Mouse (Mus musculus) megakaryocyte, adult 5-6 weeks (primary cell): ENCODE results near the gene Ddx58. TPM values are rescaled to one million over a fixed set of nuclear protein-coding genes. Genes with fewer than 3 reads are reported as not detected.

Experiments used
- ATAC-seq: 2 replicates; pipeline ENCODE4 v1.8.0; 2016; ENCODE audit warnings: mild to moderate bottlenecking, inconsistent platforms; ENCODE audit not compliant: poor library complexity, severe bottlenecking
- total RNA-seq, 2 experiments: library from RNA; stranded (forward) in 1 of 2; stranded (reverse) in 1 of 2; fragments of 153-499, 151-499 nt in 1 of 2; fragments of 221-1000, 200-1000 nt in 1 of 2; gene quantifications; 2 replicates each; pipeline versions ENCODE4 v1.2.3 to v1.2.4; 2015 to 2017

Ddx58 gene
- total RNA-seq, 2 experiments from 2014 or later = 27.7 to 32.6 TPM

- ATAC-seq = no peak
These were observed 2.8 kb downstream of the Ddx58 start for GRCm38 (mm10) chr4:40236829-40237228.

- no peak for ATAC-seq
These were observed 5.4 kb downstream of the Ddx58 start for GRCm38 (mm10) chr4:40234256-40234655.

GRCm38 (mm10) chr4:40233062-40233664 lies 6.5 kb downstream of the Ddx58 start:
- no peak for ATAC-seq

GRCm38 (mm10) chr4:40229723-40230122 lies 9.9 kb downstream of the Ddx58 start:
- peak; percentile 77 for ATAC-seq

GRCm38 (mm10) chr4:40227886-40228285 lies 11.7 kb downstream of the Ddx58 start:
- ATAC-seq = no peak

GRCm38 (mm10) chr4:40227131-40227530 lies 12.5 kb downstream of the Ddx58 start:
- no peak for ATAC-seq

GRCm38 (mm10) chr4:40226095-40226494 lies 13.5 kb downstream of the Ddx58 start:
- no peak for ATAC-seq

- ATAC-seq = no peak
These were observed 17.6 kb downstream of the Ddx58 start for GRCm38 (mm10) chr4:40221876-40222585.

- no peak for ATAC-seq
These were observed 18.4 kb downstream of the Ddx58 start for GRCm38 (mm10) chr4:40221004-40221760.

- ATAC-seq = no peak
These were observed 19.2 kb downstream of the Ddx58 start for GRCm38 (mm10) chr4:40220437-40220836.

- peak; percentile 62 for ATAC-seq
These were observed 21.2 kb downstream of the Ddx58 start for GRCm38 (mm10) chr4:40218382-40218781.

- no peak for ATAC-seq
These were observed 21.7 kb downstream of the Ddx58 start for GRCm38 (mm10) chr4:40217910-40218309.

GRCm38 (mm10) chr4:40212177-40212576 lies 27.5 kb downstream of the Ddx58 start:
- ATAC-seq = no peak

- ATAC-seq = no peak
These were observed 31.9 kb downstream of the Ddx58 start for GRCm38 (mm10) chr4:40207701-40208100.

- ATAC-seq = peak; percentile 59
These were observed 34.3 kb downstream of the Ddx58 start for GRCm38 (mm10) chr4:40205231-40205903.

- ATAC-seq = no peak
These were observed 35.3 kb downstream of the Ddx58 start for GRCm38 (mm10) chr4:40204374-40204773.

- peak; percentile 89 for ATAC-seq
These were observed 37.4 kb downstream of the Ddx58 start for GRCm38 (mm10) chr4:40202205-40202604.

GRCm38 (mm10) chr4:40195336-40195735 lies 44.3 kb downstream of the Ddx58 start:
- no peak for ATAC-seq

- no peak for ATAC-seq
These were observed 46.2 kb downstream of the Ddx58 start for GRCm38 (mm10) chr4:40193461-40193860.

- ATAC-seq = no peak
These were observed 47.4 kb downstream of the Ddx58 start for GRCm38 (mm10) chr4:40192246-40192645.

- no peak for ATAC-seq
These were observed 51.7 kb downstream of the Ddx58 start for GRCm38 (mm10) chr4:40187956-40188355.
